Mouse (Mus musculus) heart, adult 2 months (tissue): Measurements from ENCODE around the gene Gpr156. TPM values are rescaled to one million over a fixed set of nuclear protein-coding genes. Genes with fewer than 3 reads are reported as not detected.
"Not testable (repeated sequence)": the region's sequence is repeated elsewhere in the genome, so short reads cannot be mapped to it uniquely, and the experiment has no call there.

ENCODE experiments used
- DNase-seq, 2 experiments: peaks; one replicate each; pipeline ENCODE4 v3.0.0; 2021
- H3K27ac ChIP-seq: fragments of 200-600 bp; 2 replicates; pipeline ENCODE4 v1.8.1; 2022
- H3K27me3 ChIP-seq: fragments of 200-500 bp; 2 replicates; pipeline ENCODE4 v1.6.1; 2012; ENCODE audit warnings: mild to moderate bottlenecking, low read length, inconsistent platforms, mixed read lengths; ENCODE audit not compliant: control insufficient read depth, insufficient read depth
- H3K36me3 ChIP-seq: fragments of 200-500 bp; 2 replicates; pipeline ENCODE4 v1.6.1; 2012; ENCODE audit warnings: low read length, inconsistent platforms; ENCODE audit not compliant: control insufficient read depth, insufficient read depth
- H3K4me1 ChIP-seq: fragments of 200-500 bp; 2 replicates; pipeline ENCODE4 v1.6.1; 2011; ENCODE audit warnings: low read length; ENCODE audit not compliant: control insufficient read depth, insufficient read depth
- H3K4me3 ChIP-seq: fragments of 200-600 bp; 2 replicates; pipeline ENCODE4 v1.8.1; 2022
- H3K79me2 ChIP-seq: fragments of 200-500 bp; replicated peaks from 2 replicates; pipeline ENCODE4 v1.6.1; 2012; ENCODE audit warnings: mild to moderate bottlenecking, inconsistent platforms, low read length, moderate library complexity, mixed read lengths; ENCODE audit not compliant: control insufficient read depth, insufficient read depth
- H3K9ac ChIP-seq: fragments of 200-500 bp; 2 replicates; pipeline ENCODE4 v1.6.1; 2012; ENCODE audit warnings: low read depth, mild to moderate bottlenecking, control low read depth, inconsistent platforms, low read length, mixed read lengths
- CTCF ChIP-seq: fragments of 200-600 bp; IDR thresholded peaks from 2 replicates; pipeline ENCODE4 v1.8.1; 2022; ENCODE audit warnings: antibody characterized with exemption, mild to moderate bottlenecking, moderate library complexity
- EP300 ChIP-seq: fragments of 200-500 bp; IDR thresholded peaks from 2 replicates; pipeline ENCODE4 v1.6.1; 2011; ENCODE audit warnings: low read depth, low read length, control low read depth; ENCODE audit not compliant: insufficient read depth
- POLR2A ChIP-seq: fragments of 200-500 bp; IDR thresholded peaks from 2 replicates; pipeline ENCODE4 v1.6.1; 2011; ENCODE audit warnings: mild to moderate bottlenecking, low read depth, low read length, control low read depth; ENCODE audit not compliant: insufficient read depth
- WGBS: fragments of 180-500 bp; shearing (Covaris S2); methylation state at CpG from one replicate; pipeline ENCODE4 v1.1.7; 2018; 5-methylcytosine and 5-hydroxymethylcytosine counted together
- intact Hi-C: fragments of 180-260 bp; cut with DNase I; formaldehyde crosslinking; loops from one replicate; pipeline ENCODE4 v1.15.1; 2025
- polyA plus RNA-seq: library from polyadenylated mRNA; depleted of rRNA; stranded (reverse); fragments of >200 nt; gene quantifications from 2 replicates; pipeline ENCODE4 v1.2.3, GENCODE M21; 2012
- total RNA-seq, 2 experiments: library from RNA; stranded (reverse); gene quantifications; 2 replicates each; pipeline ENCODE4 v1.2.3; 2021

The Gpr156 gene
- total and polyA plus RNA-seq, 3 experiments, result 0.02 to 0.07 TPM; not detected in 1

DNA sequence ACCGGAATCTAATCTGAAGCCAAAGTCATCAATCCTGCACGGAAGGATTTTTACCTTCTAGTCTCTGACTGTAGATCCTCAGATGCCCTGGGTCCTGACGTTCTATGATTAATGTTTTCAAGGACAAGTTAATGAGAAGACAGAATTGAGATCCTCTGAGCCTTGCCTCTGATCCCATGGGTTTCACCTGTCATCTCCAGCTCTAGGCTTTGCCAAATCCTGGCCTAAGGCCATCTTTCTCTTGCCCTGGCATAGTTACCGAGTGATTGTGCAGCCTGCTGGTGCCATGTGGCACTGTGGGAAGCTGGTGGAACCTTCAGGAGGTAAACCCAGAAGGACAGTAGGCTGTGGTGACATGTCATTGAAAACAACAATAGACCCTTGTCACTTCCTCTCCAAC is 98.7 kb downstream of the Gpr156 start:
- intact Hi-C loops, result no loop called here
- Histone ChIP-seq H3K36me3 (no peaks in the 10 kb centered on the region), H3K4me3 (no peak overlapping the region), H3K4me1 (no peaks in the 10 kb centered on the region), H3K9ac (no peak overlapping the region), H3K27me3 (no peaks in the 10 kb centered on the region), H3K79me2 (no peaks in the 10 kb centered on the region), H3K27ac (no peak overlapping the region)
- no peak for DNase-seq
- TF ChIP-seq CTCF (no peak), POLR2A (no peak), EP300 (no peak)
- 84% methylated on average over 4 of the region's 4 CpGs for WGBS

DNA sequence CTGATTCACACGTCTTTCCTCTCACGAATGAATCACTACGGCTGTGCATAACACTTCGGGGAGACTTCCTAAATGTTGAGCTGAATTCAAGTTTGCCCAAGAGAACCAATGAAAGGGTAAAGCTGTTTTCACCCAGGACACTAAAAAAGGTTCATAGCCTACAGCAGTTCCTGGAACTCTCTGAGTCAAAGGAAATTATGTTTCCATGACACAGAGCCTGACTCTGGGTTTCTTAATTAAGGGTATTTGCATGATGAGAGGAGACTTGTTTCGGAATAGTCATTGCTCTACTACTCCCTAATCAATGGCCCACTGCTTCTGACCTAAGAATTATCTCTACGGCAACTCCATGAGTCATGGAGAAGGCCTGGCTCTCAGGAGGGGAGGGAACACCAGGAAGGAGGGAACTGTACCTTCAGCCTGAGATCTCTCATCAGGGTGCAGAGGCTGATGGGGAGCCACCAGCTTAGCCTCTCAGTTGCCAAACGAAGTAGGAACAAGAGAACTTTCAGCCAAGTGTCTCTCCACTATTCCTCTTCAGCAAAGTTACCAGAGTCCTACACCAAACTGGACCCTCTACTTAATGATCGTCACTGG is 100.7 kb downstream of the Gpr156 start:
- WGBS, result 80% methylated on average over 8 of the region's 8 CpGs
- Histone ChIP-seq H3K4me1 (no peaks in the 10 kb centered on the region), H3K36me3 (no peaks in the 10 kb centered on the region), H3K4me3 (no peak overlapping the region), H3K79me2 (no peaks in the 10 kb centered on the region), H3K9ac (no peak overlapping the region), H3K27ac (no peak overlapping the region), H3K27me3 (no peaks in the 10 kb centered on the region)
- no peak for DNase-seq
- intact Hi-C loops, result no loop called here
- TF ChIP-seq EP300 (no peak), CTCF (no peak), POLR2A (no peak)

DNA sequence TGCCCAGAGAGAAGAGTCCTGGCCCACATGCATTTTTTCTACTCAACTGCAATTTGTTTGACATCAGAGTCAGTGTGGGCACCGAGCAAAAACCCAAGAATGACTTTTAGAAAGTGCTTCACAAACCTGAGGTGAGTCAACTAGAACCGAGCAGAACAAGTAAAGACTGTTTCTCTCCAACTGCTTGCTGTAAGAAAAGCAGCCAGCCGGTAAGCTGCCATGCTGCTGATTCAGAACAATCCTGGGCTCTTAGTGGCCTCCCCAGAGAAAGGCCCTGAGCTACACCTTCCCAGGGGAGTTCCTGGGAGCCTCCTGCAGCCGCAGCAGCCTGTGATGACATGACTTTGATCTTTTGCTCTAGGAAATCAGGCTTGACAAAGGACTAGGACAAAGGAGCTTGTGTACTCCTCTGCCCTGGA is 101.7 kb downstream of the Gpr156 start:
- TF ChIP-seq EP300, result no peak
- TF ChIP-seq CTCF, result no peak
- TF ChIP-seq POLR2A, result no peak
- no peak for DNase-seq
- Histone ChIP-seq H3K79me2 (no peaks in the 10 kb centered on the region), H3K4me1 (no peaks in the 10 kb centered on the region), H3K9ac (no peak overlapping the region), H3K36me3 (no peaks in the 10 kb centered on the region), H3K27me3 (no peaks in the 10 kb centered on the region), H3K27ac (no peak overlapping the region), H3K4me3 (no peak overlapping the region)
- intact Hi-C loops, result no loop called here
- WGBS, result 55% methylated on average over 4 of the region's 4 CpGs

DNA sequence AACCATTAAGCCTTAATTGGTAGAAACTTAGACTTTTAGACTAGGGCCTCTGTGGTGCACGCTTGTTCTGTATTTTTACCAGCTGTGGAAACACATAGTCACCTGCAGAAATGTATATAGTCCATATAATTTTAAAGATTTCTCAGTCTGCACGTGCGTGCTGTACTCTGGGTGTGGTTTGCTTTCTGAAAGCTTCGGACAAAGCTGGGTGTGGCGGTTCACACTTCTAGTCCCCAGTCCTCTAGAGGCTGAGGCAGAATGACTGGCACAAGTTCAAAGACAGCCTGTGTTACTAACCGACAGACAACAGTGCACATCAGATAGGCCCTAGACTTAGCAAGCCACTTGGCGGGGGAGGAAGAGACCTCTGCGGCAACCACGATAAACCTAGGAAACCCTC is 116.3 kb downstream of the Gpr156 start:
- no peaks in the 10 kb centered on the region for H3K79me2 ChIP-seq
- WGBS, result 52% methylated on average over 9 of the region's 9 CpGs
- H3K27ac ChIP-seq, result no peak overlapping the region
- TF ChIP-seq POLR2A, result no peak
- no peak overlapping the region for H3K4me3 ChIP-seq
- no peak overlapping the region for H3K9ac ChIP-seq
- DNase-seq, result peak in 1 of 2 experiments; percentile 19
- no peaks in the 10 kb centered on the region for H3K36me3 ChIP-seq
- H3K27me3 ChIP-seq, result no peaks in the 10 kb centered on the region
- intact Hi-C loops, result loop anchor here (1.0 kb wide), 1 partner anchor 165 kb away; no protein-coding TSS in a partner anchor
- H3K4me1 ChIP-seq, result peaks cover 1% of the 10 kb centered on the region

DNA sequence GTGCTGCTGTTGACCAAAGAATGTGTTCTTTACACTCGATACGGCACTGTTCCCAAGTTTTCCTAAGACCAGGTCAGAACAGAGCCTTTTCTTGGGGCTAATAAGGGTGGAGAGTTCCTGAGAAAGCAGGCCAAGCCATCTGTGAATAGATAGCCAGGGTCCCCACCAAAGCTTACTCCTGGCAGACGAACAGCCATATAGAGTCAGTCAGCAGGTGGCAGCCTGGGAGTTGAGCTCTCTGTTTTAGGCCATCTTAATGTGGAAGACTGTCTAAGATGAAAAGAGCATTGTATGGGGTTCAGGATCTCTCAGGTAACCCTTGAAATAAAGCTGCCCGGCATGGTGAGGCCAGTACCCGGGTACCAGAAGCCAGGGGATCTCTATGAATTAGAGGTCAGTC is 116.8 kb downstream of the Gpr156 start:
- H3K27me3 ChIP-seq, result no peaks in the 10 kb centered on the region
- no peak for TF ChIP-seq EP300
- peak; percentile 52 for TF ChIP-seq CTCF
- no peak overlapping the region for H3K9ac ChIP-seq
- H3K79me2 ChIP-seq, result no peaks in the 10 kb centered on the region
- H3K4me1 ChIP-seq, result peaks cover 1% of the 10 kb centered on the region
- 75% methylated on average over 5 of the region's 5 CpGs for WGBS
- no peak overlapping the region for H3K27ac ChIP-seq
- intact Hi-C loops, result loop anchor here (1.0 kb wide), 1 partner anchor 164 kb away; no protein-coding TSS in a partner anchor
- no peak overlapping the region for H3K4me3 ChIP-seq
- H3K36me3 ChIP-seq, result no peaks in the 10 kb centered on the region
- DNase-seq, result no peak

DNA sequence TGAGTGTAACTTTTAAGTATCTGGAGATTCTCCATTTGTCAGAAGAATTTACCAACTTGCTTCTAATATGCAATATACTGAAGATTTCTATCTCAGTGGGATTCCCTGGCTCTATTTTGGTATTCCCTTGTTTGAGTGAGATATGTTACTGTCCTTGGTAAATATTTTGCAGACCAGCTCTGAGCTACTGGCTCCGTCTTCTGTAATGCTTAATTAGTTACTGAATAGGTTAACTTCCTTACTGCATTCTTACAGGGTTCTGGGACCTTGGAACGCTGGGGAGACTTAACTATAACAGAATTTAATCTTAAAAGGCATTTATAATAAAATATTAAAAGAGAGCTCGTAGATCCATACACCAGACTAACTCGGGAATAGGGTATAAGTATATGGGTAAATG is 121.8 kb downstream of the Gpr156 start:
- H3K27ac ChIP-seq, H3K4me3 ChIP-seq, H3K4me1 ChIP-seq, H3K27me3 ChIP-seq, intact Hi-C loops, H3K36me3 ChIP-seq, H3K79me2 ChIP-seq, DNase-seq, H3K9ac ChIP-seq: not testable (repeated sequence)
- WGBS, result 84% methylated on average over 4 of the region's 4 CpGs

DNA sequence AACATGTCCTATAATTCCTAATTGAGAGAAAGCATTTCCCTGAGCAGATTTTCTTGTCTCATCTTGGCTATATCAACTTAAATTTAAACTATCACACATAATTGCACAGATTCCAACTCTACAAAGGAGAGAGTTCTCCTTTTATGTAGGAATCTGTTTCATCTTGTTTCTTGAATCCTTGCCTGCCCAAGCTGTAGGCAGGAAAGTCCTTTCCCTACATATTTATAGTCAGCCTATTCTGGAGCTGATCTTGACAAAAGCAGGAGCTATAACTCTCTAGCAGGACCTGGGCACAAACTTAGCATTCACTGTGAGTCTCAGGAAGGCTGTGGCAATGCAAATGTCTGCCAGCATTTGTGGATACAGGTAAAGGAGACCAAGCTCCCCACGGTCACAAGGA is 125.9 kb downstream of the Gpr156 start:
- no peak overlapping the region for H3K27ac ChIP-seq
- 88% methylated on average over 1 of the region's 1 CpGs for WGBS
- H3K9ac ChIP-seq, result no peak overlapping the region
- H3K36me3 ChIP-seq, result no peaks in the 10 kb centered on the region
- no peak for DNase-seq
- intact Hi-C loops, result no loop called here
- TF ChIP-seq CTCF, result no peak
- TF ChIP-seq EP300, result no peak
- no peaks in the 10 kb centered on the region for H3K79me2 ChIP-seq
- H3K4me1 ChIP-seq, result no peaks in the 10 kb centered on the region
- H3K27me3 ChIP-seq, result no peaks in the 10 kb centered on the region
- H3K4me3 ChIP-seq, result no peak overlapping the region
